Mouse (Mus musculus): ENCODE results near the gene Bcl2l2. TPM values are rescaled to one million over a fixed set of nuclear protein-coding genes. Genes with fewer than 3 reads are reported as not detected.
A peak's percentile ranks its signal among the peaks of the same experiment; 100 is the strongest.

Bcl2l2 gene
- polyA plus RNA-seq, 2 experiments, result 5.4 to 46.6 TPM

- H3K9ac ChIP-seq (ENCODE audit: low read depth, low read length, severe bottlenecking), result no peak overlapping the region
- no peak overlapping the region for H3K4me3 ChIP-seq (replicated peaks; ENCODE audit: low read length)
- peaks cover 20% of the 10 kb centered on the region for H3K4me1 ChIP-seq (ENCODE audit: control insufficient read depth, insufficient read depth, low read length)
- no peaks in the 10 kb centered on the region for H3K36me3 ChIP-seq (ENCODE audit: control insufficient read depth, insufficient read depth, low read length)
- H3K27me3 ChIP-seq (ENCODE audit: control insufficient read depth, insufficient read depth, low read length), result no peaks in the 10 kb centered on the region
- peak overlapping the region; percentile 22; the same call in 1 of the 2 replicates for H3K4me2 ChIP-seq (replicated peaks; ENCODE audit: low read depth, low read length, severe bottlenecking)
- ATAC-seq (ENCODE audit: low FRiP score, low read depth) (no peak), DNase-seq (ENCODE audit: low spot score) (no peak)
- 87% methylated on average over 16 of the region's 16 CpGs for whole genome bisulfite sequencing
- no peak overlapping the region for H3K27ac ChIP-seq (replicated peaks; ENCODE audit: low read depth, low read length)
- no peak for TF ChIP-seq POLR2A (IDR thresholded peaks at IDR 0.05; ENCODE audit: borderline replicate concordance, extremely low read depth, insufficient read depth, insufficient read length)
- H3K9me3 ChIP-seq (ENCODE audit: control insufficient read depth, low read length), result no peaks in the 10 kb centered on the region
Observed at GRCm38 (mm10) chr14:54937361-54938182, 54.4 kb downstream of the Bcl2l2 start.

Other genes starting within 250 kb of the Bcl2l2 start
- not detected in 2 replicates for gene Gm17606, start 242.4 kb upstream of the Bcl2l2 start, polyA plus RNA-seq (2012; rRNA removed)
- gene Gm17606, start 242.4 kb upstream of the Bcl2l2 start, polyA plus RNA-seq (2014; fragmentation: Nextera tagmentation; extraction: Ambion mirVana), result not detected in 2 replicates
- gene Cdh24, start 242.0 kb upstream of the Bcl2l2 start, polyA plus RNA-seq (2012; rRNA removed), result 50.0 and 74.9 TPM in 2 replicates
- gene Cdh24, start 242.0 kb upstream of the Bcl2l2 start, polyA plus RNA-seq (2014; fragmentation: Nextera tagmentation; extraction: Ambion mirVana), result 5.7 and 6.4 TPM in 2 replicates
- gene 1700123O20Rik, start 197.2 kb upstream of the Bcl2l2 start, polyA plus RNA-seq (2012; rRNA removed), result 75.3 and 82.3 TPM in 2 replicates
- gene 1700123O20Rik, start 197.2 kb upstream of the Bcl2l2 start, polyA plus RNA-seq (2014; fragmentation: Nextera tagmentation; extraction: Ambion mirVana), result 86.9 and 90.2 TPM in 2 replicates
- 280 and 297 TPM in 2 replicates for gene Acin1, start 196.4 kb upstream of the Bcl2l2 start, polyA plus RNA-seq (2012; rRNA removed)
- 99.4 and 118 TPM in 2 replicates for gene Acin1, start 196.4 kb upstream of the Bcl2l2 start, polyA plus RNA-seq (2014; fragmentation: Nextera tagmentation; extraction: Ambion mirVana)
- 0.04 and 0.06 TPM in 2 replicates for gene Gm29776, start 184.5 kb upstream of the Bcl2l2 start, polyA plus RNA-seq (2012; rRNA removed)
- 0.21 TPM in 1 of 2 replicates, not detected in the other for gene Gm29776, start 184.5 kb upstream of the Bcl2l2 start, polyA plus RNA-seq (2014; fragmentation: Nextera tagmentation; extraction: Ambion mirVana)
- 0.23 and 0.36 TPM in 2 replicates for gene Cebpe, start 171.2 kb upstream of the Bcl2l2 start, polyA plus RNA-seq (2012; rRNA removed)
- gene Cebpe, start 171.2 kb upstream of the Bcl2l2 start, polyA plus RNA-seq (2014; fragmentation: Nextera tagmentation; extraction: Ambion mirVana), result 0.17 and 0.30 TPM in 2 replicates
- 5.8 and 6.9 TPM in 2 replicates for gene Slc7a8, start 101.4 kb upstream of the Bcl2l2 start, polyA plus RNA-seq (2012; rRNA removed)
- 4.5 and 4.7 TPM in 2 replicates for gene Slc7a8, start 101.4 kb upstream of the Bcl2l2 start, polyA plus RNA-seq (2014; fragmentation: Nextera tagmentation; extraction: Ambion mirVana)
- not detected in 2 replicates for gene Rnf212b, start 69.2 kb upstream of the Bcl2l2 start, polyA plus RNA-seq (2012; rRNA removed)
- gene Rnf212b, start 69.2 kb upstream of the Bcl2l2 start, polyA plus RNA-seq (2014; fragmentation: Nextera tagmentation; extraction: Ambion mirVana), result not detected in 2 replicates
- 5.9 and 6.3 TPM in 2 replicates for gene Homez, start 12.4 kb upstream of the Bcl2l2 start, polyA plus RNA-seq (2012; rRNA removed)
- 9.0 and 9.2 TPM in 2 replicates for gene Homez, start 12.4 kb upstream of the Bcl2l2 start, polyA plus RNA-seq (2014; fragmentation: Nextera tagmentation; extraction: Ambion mirVana)
- 7.0 and 8.0 TPM in 2 replicates for gene Ppp1r3e, start 5.8 kb upstream of the Bcl2l2 start, polyA plus RNA-seq (2012; rRNA removed)
- gene Ppp1r3e, start 5.8 kb upstream of the Bcl2l2 start, polyA plus RNA-seq (2014; fragmentation: Nextera tagmentation; extraction: Ambion mirVana), result 0.86 and 1.4 TPM in 2 replicates
- 0.16 and 1.7 TPM in 2 replicates for gene Gm20521, start 64 bp downstream of the Bcl2l2 start, polyA plus RNA-seq (2012; rRNA removed)
- gene Gm20521, start 64 bp downstream of the Bcl2l2 start, polyA plus RNA-seq (2014; fragmentation: Nextera tagmentation; extraction: Ambion mirVana), result 0.19 TPM in 1 of 2 replicates, not detected in the other
- gene Pabpn1, start 9.1 kb downstream of the Bcl2l2 start, polyA plus RNA-seq (2012; rRNA removed), result 476 and 495 TPM in 2 replicates
- gene Pabpn1, start 9.1 kb downstream of the Bcl2l2 start, polyA plus RNA-seq (2014; fragmentation: Nextera tagmentation; extraction: Ambion mirVana), result 137 and 147 TPM in 2 replicates
- 403 and 594 TPM in 2 replicates for gene Slc22a17, start 29.8 kb downstream of the Bcl2l2 start, polyA plus RNA-seq (2012; rRNA removed)
- gene Slc22a17, start 29.8 kb downstream of the Bcl2l2 start, polyA plus RNA-seq (2014; fragmentation: Nextera tagmentation; extraction: Ambion mirVana), result 57.9 and 64.3 TPM in 2 replicates
- gene Efs, start 42.7 kb downstream of the Bcl2l2 start, polyA plus RNA-seq (2012; rRNA removed), result 117 and 171 TPM in 2 replicates
- gene Efs, start 42.7 kb downstream of the Bcl2l2 start, polyA plus RNA-seq (2014; fragmentation: Nextera tagmentation; extraction: Ambion mirVana), result 58.9 and 66.9 TPM in 2 replicates
- gene Il25, start 49.3 kb downstream of the Bcl2l2 start, polyA plus RNA-seq (2012; rRNA removed), result 0.31 and 0.77 TPM in 2 replicates
- 0.19 TPM in 1 of 2 replicates, not detected in the other for gene Il25, start 49.3 kb downstream of the Bcl2l2 start, polyA plus RNA-seq (2014; fragmentation: Nextera tagmentation; extraction: Ambion mirVana)
- 22.7 and 35.5 TPM in 2 replicates for gene Cmtm5, start 52.9 kb downstream of the Bcl2l2 start, polyA plus RNA-seq (2012; rRNA removed)
- 18.6 and 20.1 TPM in 2 replicates for gene Cmtm5, start 52.9 kb downstream of the Bcl2l2 start, polyA plus RNA-seq (2014; fragmentation: Nextera tagmentation; extraction: Ambion mirVana)
- gene Myh6, start 83.5 kb downstream of the Bcl2l2 start, polyA plus RNA-seq (2012; rRNA removed), result 0.77 and 2.1 TPM in 2 replicates
- 4.8 and 7.3 TPM in 2 replicates for gene Myh6, start 83.5 kb downstream of the Bcl2l2 start, polyA plus RNA-seq (2014; fragmentation: Nextera tagmentation; extraction: Ambion mirVana)
- not detected in 2 replicates for gene Gm17428, start 93.6 kb downstream of the Bcl2l2 start, polyA plus RNA-seq (2012; rRNA removed)
- not detected in 2 replicates for gene Gm17428, start 93.6 kb downstream of the Bcl2l2 start, polyA plus RNA-seq (2014; fragmentation: Nextera tagmentation; extraction: Ambion mirVana)
- gene Myh7, start 111.2 kb downstream of the Bcl2l2 start, polyA plus RNA-seq (2012; rRNA removed), result 29.5 and 59.8 TPM in 2 replicates
- gene Myh7, start 111.2 kb downstream of the Bcl2l2 start, polyA plus RNA-seq (2014; fragmentation: Nextera tagmentation; extraction: Ambion mirVana), result 40.0 and 55.3 TPM in 2 replicates
- gene Ngdn, start 132.1 kb downstream of the Bcl2l2 start, polyA plus RNA-seq (2012; rRNA removed), result 43.2 and 62.6 TPM in 2 replicates
- 66.8 and 74.3 TPM in 2 replicates for gene Ngdn, start 132.1 kb downstream of the Bcl2l2 start, polyA plus RNA-seq (2014; fragmentation: Nextera tagmentation; extraction: Ambion mirVana)
- 5.3 and 6.1 TPM in 2 replicates for gene Zfhx2, start 208.9 kb downstream of the Bcl2l2 start, polyA plus RNA-seq (2012; rRNA removed)
- gene Zfhx2, start 208.9 kb downstream of the Bcl2l2 start, polyA plus RNA-seq (2014; fragmentation: Nextera tagmentation; extraction: Ambion mirVana), result 3.7 and 4.7 TPM in 2 replicates
- 11.9 and 12.4 TPM in 2 replicates for gene Thtpa, start 211.4 kb downstream of the Bcl2l2 start, polyA plus RNA-seq (2012; rRNA removed)
- gene Thtpa, start 211.4 kb downstream of the Bcl2l2 start, polyA plus RNA-seq (2014; fragmentation: Nextera tagmentation; extraction: Ambion mirVana), result 19.9 and 20.3 TPM in 2 replicates
- gene Ap1g2, start 223.2 kb downstream of the Bcl2l2 start, polyA plus RNA-seq (2012; rRNA removed), result 22.9 and 31.4 TPM in 2 replicates
- gene Ap1g2, start 223.2 kb downstream of the Bcl2l2 start, polyA plus RNA-seq (2014; fragmentation: Nextera tagmentation; extraction: Ambion mirVana), result 19.5 and 20.4 TPM in 2 replicates
- gene Jph4, start 233.6 kb downstream of the Bcl2l2 start, polyA plus RNA-seq (2012; rRNA removed), result 10.4 and 11.2 TPM in 2 replicates
- 2.5 and 3.0 TPM in 2 replicates for gene Jph4, start 233.6 kb downstream of the Bcl2l2 start, polyA plus RNA-seq (2014; fragmentation: Nextera tagmentation; extraction: Ambion mirVana)

Data from limb, embryonic 14.5 days (tissue).